14 mouse cellular contexts compared by ENCODE assay signal in genomic region chr13:51136996-51137701, GRCm38 (mm10). TPM values are rescaled to one million over a fixed set of nuclear protein-coding genes. Genes with fewer than 3 reads are reported as not detected.
A peak's percentile ranks its signal among the peaks of the same experiment; 100 is the strongest.
DNase-seq lines count a peak whose midpoint lies in the region; ATAC-seq and TF ChIP-seq lines count a peak whose summit lies in the region.
"Had no signal": no experiment of that assay in that cellular context is flagged by ENCODE, and none has a peak within 500 bp of the region (broad histone marks: within the 10 kb centered on the region; RNA-seq: fewer than 3 reads in every experiment).

No protein-coding gene starts in this region.

- H3K4me1 ChIP-seq in embryonic facial prominence, embryonic 11.5 days (ENCODE audit: control insufficient read depth, insufficient read depth, low read length), result no peaks in the 10 kb centered on the region
- H3K4me1 ChIP-seq in embryonic facial prominence, embryonic 10.5 days, result peaks cover 15% of the 10 kb centered on the region
- no peaks in the 10 kb centered on the region for H3K4me1 ChIP-seq in lung, postnatal 0 days (ENCODE audit: insufficient read depth, low read depth, low read length)
- H3K4me1 ChIP-seq in bone marrow macrophage, adult 2 months (ENCODE audit: control insufficient read depth, insufficient read depth, low read length), result peaks cover 19% of the 10 kb centered on the region

- TF ChIP-seq CTCF in lung, postnatal 0 days (IDR thresholded peaks at IDR 0.05), result no peak
- TF ChIP-seq CTCF in bone marrow macrophage, adult 2 months (IDR thresholded peaks at IDR 0.05; ENCODE audit: low read depth, low read length), result no peak

- peaks cover 7% of the 10 kb centered on the region for H3K36me3 ChIP-seq in embryonic facial prominence, embryonic 11.5 days (replicated peaks; ENCODE audit: control insufficient read depth, insufficient read depth, low read depth, low read length)
- peaks cover 76% of the 10 kb centered on the region for H3K36me3 ChIP-seq in embryonic facial prominence, embryonic 10.5 days (replicated peaks)
- H3K36me3 ChIP-seq in lung, postnatal 0 days (ENCODE audit: insufficient read depth, low read length), result peaks cover 9% of the 10 kb centered on the region

- H3K9ac ChIP-seq in embryonic facial prominence, embryonic 11.5 days (replicated peaks; ENCODE audit: low read length), result no peak overlapping the region
- no peak overlapping the region for H3K9ac ChIP-seq in lung, postnatal 0 days (replicated peaks; ENCODE audit: low read depth)
- H3K9ac ChIP-seq: hindbrain, embryonic 15.5 days; lung, embryonic 14.5 days; neural tube, embryonic 13.5 days had no signal

- TF ChIP-seq POLR2A in bone marrow macrophage, adult 2 months (IDR thresholded peaks at IDR 0.05; ENCODE audit: borderline replicate concordance, low read depth, low read length), result no peak

- TF ChIP-seq EP300 in lung, postnatal 0 days (IDR thresholded peaks at IDR 0.05), result no peak

- DNase-seq in embryonic facial prominence, embryonic 11.5 days (ENCODE audit: low spot score), result peak; percentile 27
- DNase-seq in embryonic facial prominence, embryonic 10.5 days (ENCODE audit: low spot score), result no peak
- DNase-seq in lung, postnatal 0 days (ENCODE audit: low spot score), result no peak
- no peak for DNase-seq in lung, adult 18-20 months
- no peak for DNase-seq in right cerebral cortex, postnatal 25 days
- no peak for DNase-seq in cerebellum, postnatal 36 days
- DNase-seq: cerebellum, adult 11-12 months; gastrocnemius, postnatal 25 days; lung, embryonic 14.5 days had no signal

- no peak for ATAC-seq in embryonic facial prominence, embryonic 11.5 days (replicated peaks; ENCODE audit: insufficient number of reproducible peaks, low FRiP score, low TSS enrichment, low read depth)
- no peak for ATAC-seq in lung, postnatal 0 days
- ATAC-seq in monocyte, adult 5-6 weeks (replicated peaks; ENCODE audit: insufficient number of reproducible peaks, low FRiP score, low TSS enrichment, poor library complexity, severe bottlenecking), result 0 out of 2 replicates have a peak, but pooled peaks have one; percentile 22

- 62% methylated on average over 2 of the region's 2 CpGs for WGBS in embryonic facial prominence, embryonic 11.5 days
- WGBS in embryonic facial prominence, embryonic 10.5 days, result 65% methylated on average over 2 of the region's 2 CpGs
- WGBS in lung, postnatal 0 days, result 54% methylated on average over 2 of the region's 2 CpGs

- no peaks in the 10 kb centered on the region for H3K9me3 ChIP-seq in embryonic facial prominence, embryonic 11.5 days (replicated peaks; ENCODE audit: control insufficient read depth, low read length)
- no peaks in the 10 kb centered on the region for H3K9me3 ChIP-seq in embryonic facial prominence, embryonic 10.5 days
- H3K9me3 ChIP-seq in lung, postnatal 0 days (ENCODE audit: low read length), result no peaks in the 10 kb centered on the region
- H3K9me3 ChIP-seq: hindbrain, embryonic 15.5 days; neural tube, embryonic 13.5 days had no signal

- H3K4me2 ChIP-seq in embryonic facial prominence, embryonic 11.5 days (ENCODE audit: low read depth, low read length), result no peak overlapping the region
- H3K4me2 ChIP-seq in lung, postnatal 0 days (replicated peaks; ENCODE audit: low read depth, low read length), result no peak overlapping the region
- H3K4me2 ChIP-seq: hindbrain, embryonic 15.5 days; lung, embryonic 14.5 days; neural tube, embryonic 13.5 days had no signal

- H3K27ac ChIP-seq in embryonic facial prominence, embryonic 11.5 days (replicated peaks; ENCODE audit: low read depth, low read length), result no peak overlapping the region
- no peak overlapping the region for H3K27ac ChIP-seq in embryonic facial prominence, embryonic 10.5 days (replicated peaks)
- 0 out of 2 replicates have a peak overlapping the region, but pooled peaks have one; percentile 15 for H3K27ac ChIP-seq in lung, postnatal 0 days (ENCODE audit: low read length)
- peak overlapping the region; percentile 60 for H3K27ac ChIP-seq in bone marrow macrophage, adult 2 months (ENCODE audit: insufficient read depth, low read depth, low read length)
- H3K27ac ChIP-seq: hindbrain, embryonic 15.5 days; neural tube, embryonic 13.5 days had no signal

- no peak overlapping the region for H3K4me3 ChIP-seq in embryonic facial prominence, embryonic 11.5 days (ENCODE audit: low read depth, low read length)
- no peak overlapping the region for H3K4me3 ChIP-seq in embryonic facial prominence, embryonic 10.5 days
- no peak overlapping the region for H3K4me3 ChIP-seq in lung, postnatal 0 days (ENCODE audit: low read depth, low read length)
- no peak overlapping the region for H3K4me3 ChIP-seq in bone marrow macrophage, adult 2 months (ENCODE audit: insufficient read depth, low read length)
- H3K4me3 ChIP-seq: erythroblast, embryonic 14.5 days; hindbrain, embryonic 15.5 days; neural tube, embryonic 13.5 days had no signal

- no peaks in the 10 kb centered on the region for H3K27me3 ChIP-seq in embryonic facial prominence, embryonic 11.5 days (ENCODE audit: control insufficient read depth, insufficient read depth, low read length)
- H3K27me3 ChIP-seq in embryonic facial prominence, embryonic 10.5 days (replicated peaks; ENCODE audit: low read depth, poor library complexity, severe bottlenecking), result no peaks in the 10 kb centered on the region
- no peaks in the 10 kb centered on the region for H3K27me3 ChIP-seq in lung, postnatal 0 days (replicated peaks; ENCODE audit: insufficient read depth, low read length)
- H3K27me3 ChIP-seq: hindbrain, embryonic 15.5 days; neural tube, embryonic 13.5 days had no signal

RNA-seq across cellular contexts. Expression of gene Nxnl2, which starts 33.7 kb away (rescaled TPM):
- polyA plus RNA-seq in embryonic facial prominence, embryonic 11.5 days (2014; fragmentation: Nextera tagmentation; extraction: Ambion mirVana), result 0.91 and 1.7 TPM in 2 replicates
- polyA plus RNA-seq in embryonic facial prominence, embryonic 10.5 days (2016; fragmentation: Nextera tagmentation; extraction: Ambion mirVana), result 0.33 and 0.67 TPM in 2 replicates
- polyA plus RNA-seq in lung, postnatal 0 days (2015; fragmentation: Nextera tagmentation; extraction: Ambion mirVana), result 1.0 and 1.3 TPM in 2 replicates
- polyA plus RNA-seq in bone marrow macrophage, adult 2 months (2012; ENCODE audit: insufficient read depth, insufficient read length, missing spikeins), result not detected in 2 replicates
- 2.0 TPM in 1 of 3 replicates, not detected in the others for total RNA-seq in monocyte, adult 5-6 weeks (2017)
- total RNA-seq: gastrocnemius, postnatal 25 days had no signal
- polyA plus RNA-seq: erythroblast, embryonic 14.5 days had no signal

RNA-seq across cellular contexts. Expression of gene Spin1, which starts 36.5 kb away (rescaled TPM):
- 135 and 149 TPM in 2 replicates for polyA plus RNA-seq in embryonic facial prominence, embryonic 11.5 days (2014; fragmentation: Nextera tagmentation; extraction: Ambion mirVana)
- polyA plus RNA-seq in embryonic facial prominence, embryonic 10.5 days (2016; fragmentation: Nextera tagmentation; extraction: Ambion mirVana), result 94.5 and 105 TPM in 2 replicates
- 40.6 and 46.5 TPM in 2 replicates for polyA plus RNA-seq in lung, postnatal 0 days (2015; fragmentation: Nextera tagmentation; extraction: Ambion mirVana)
- 27.8 and 29.0 TPM in 2 replicates for polyA plus RNA-seq in bone marrow macrophage, adult 2 months (2012; ENCODE audit: insufficient read depth, insufficient read length, missing spikeins)
- total RNA-seq in monocyte, adult 5-6 weeks (2017), result 30.8 to 34.7 TPM (median 34.3 TPM) in 3 replicates

Comparison
In these comparisons a context has a peak if more than half of its experiments do, and no peak if none do; other contexts are left out.
1. H3K27ac ChIP-seq: peak in lung, postnatal 0 days (single experiment) and bone marrow macrophage, adult 2 months (single experiment); none in embryonic facial prominence, embryonic 11.5 days (single experiment) and embryonic facial prominence, embryonic 10.5 days (single experiment).